Mouse (Mus musculus) heart, embryonic 16.5 days (tissue): ENCODE measurements at regions not wholly inside any gene's neighbourhood (a gene's known extent, or its start where the extent isn't known, plus 50 kb on each side); places are given as distances from the start of the nearest gene placed in this dataset.

Experiments used
- ATAC-seq: fragments of 200-750 bp; cut with Nextera tagmentation; replicated peaks from 2 replicates; pipeline ENCODE4 v1.8.0; 2017; ENCODE audit warnings: moderate number of reproducible peaks; ENCODE audit not compliant: insufficient read depth, low FRiP score; ENCODE audit errors: extremely low read depth
- H3K27ac ChIP-seq: fragments of 300-500 bp; sonication (generic); 2 replicates; pipeline ENCODE4 v1.5.1; 2014; ENCODE audit warnings: mild to moderate bottlenecking, low read length, control low read depth, moderate library complexity
- H3K27me3 ChIP-seq: fragments of 300-500 bp; sonication (generic); 2 replicates; pipeline ENCODE4 v1.6.1; 2014; ENCODE audit warnings: low read length, mixed read lengths; ENCODE audit not compliant: control insufficient read depth, insufficient read depth
- H3K36me3 ChIP-seq: fragments of 300-500 bp; sonication (generic); 2 replicates; pipeline ENCODE4 v1.6.1; 2014; ENCODE audit not compliant: control insufficient read depth, insufficient read depth
- H3K4me1 ChIP-seq: fragments of 300-500 bp; sonication (generic); 2 replicates; pipeline ENCODE4 v1.6.1; 2014; ENCODE audit warnings: low read length, mixed read lengths; ENCODE audit not compliant: control insufficient read depth, insufficient read depth
- H3K4me2 ChIP-seq: fragments of 300-500 bp; sonication (generic); 2 replicates; pipeline ENCODE4 v1.6.1; 2014; ENCODE audit warnings: low read depth, mild to moderate bottlenecking, control low read depth, low read length
- H3K4me3 ChIP-seq: fragments of 300-500 bp; sonication (generic); 2 replicates; pipeline ENCODE4 v1.5.1; 2014; ENCODE audit warnings: mild to moderate bottlenecking, control low read depth, low read length
- H3K9ac ChIP-seq: fragments of 300-500 bp; sonication (generic); 2 replicates; pipeline ENCODE4 v1.6.1; 2014; ENCODE audit warnings: low read length, control low read depth
- H3K9me3 ChIP-seq: fragments of 300-500 bp; sonication (generic); replicated peaks from 2 replicates; pipeline ENCODE4 v1.6.1; 2016; ENCODE audit warnings: low read length; ENCODE audit not compliant: control insufficient read depth
- WGBS: fragments of 180-500 bp; shearing (Covaris S2); extraction: QIAGEN DNeasy Blood & Tissue Kit; methylation state at CpG from one replicate; pipeline ENCODE4 v1.1.7; 2014; 5-methylcytosine and 5-hydroxymethylcytosine counted together

- 88% methylated on average over 9 of the region's 9 CpGs for WGBS
- H3K4me3 ChIP-seq = no peak overlapping the region
- H3K27me3 ChIP-seq = peaks cover 44% of the 10 kb centered on the region
- no peaks in the 10 kb centered on the region for H3K9me3 ChIP-seq
- H3K27ac ChIP-seq = no peak overlapping the region
- H3K4me2 ChIP-seq = no peak overlapping the region
- no peaks in the 10 kb centered on the region for H3K36me3 ChIP-seq
- H3K9ac ChIP-seq = no peak overlapping the region
- no peak for ATAC-seq
- H3K4me1 ChIP-seq = peaks cover 5% of the 10 kb centered on the region
Observed at GRCm38 (mm10) chr8:88449001-88449400, 72.2 kb upstream of the Nkd1 start.

DNA sequence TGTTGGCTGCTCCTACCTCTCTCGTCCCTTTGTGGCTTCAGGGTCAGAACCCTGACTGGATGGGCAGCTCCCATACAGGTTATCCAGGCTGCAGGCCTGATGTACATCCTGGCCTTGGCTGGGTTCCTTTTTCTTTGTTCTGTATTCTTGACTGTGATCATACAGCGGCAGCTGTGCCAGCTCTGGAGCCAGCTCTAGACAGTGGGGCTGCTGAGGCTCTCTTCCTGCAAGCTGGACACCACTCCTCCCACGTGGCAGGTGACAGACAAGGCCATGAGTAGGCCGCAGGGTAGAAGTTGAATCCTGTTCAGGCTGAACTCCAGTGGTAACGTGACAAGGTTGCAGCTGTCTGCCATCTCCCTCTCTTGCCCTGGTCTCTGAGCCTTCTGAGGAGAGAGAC, 71.6 kb upstream of the Nkd1 start:
- Histone ChIP-seq H3K27me3 (peaks cover 46% of the 10 kb centered on the region), H3K36me3 (no peaks in the 10 kb centered on the region), H3K4me1 (peaks cover 7% of the 10 kb centered on the region), H3K4me2 (no peak overlapping the region), H3K9me3 (no peaks in the 10 kb centered on the region), H3K9ac (no peak overlapping the region), H3K27ac (no peak overlapping the region), H3K4me3 (no peak overlapping the region)
- ATAC-seq = no peak
- WGBS = 77% methylated on average over 5 of the region's 5 CpGs

DNA sequence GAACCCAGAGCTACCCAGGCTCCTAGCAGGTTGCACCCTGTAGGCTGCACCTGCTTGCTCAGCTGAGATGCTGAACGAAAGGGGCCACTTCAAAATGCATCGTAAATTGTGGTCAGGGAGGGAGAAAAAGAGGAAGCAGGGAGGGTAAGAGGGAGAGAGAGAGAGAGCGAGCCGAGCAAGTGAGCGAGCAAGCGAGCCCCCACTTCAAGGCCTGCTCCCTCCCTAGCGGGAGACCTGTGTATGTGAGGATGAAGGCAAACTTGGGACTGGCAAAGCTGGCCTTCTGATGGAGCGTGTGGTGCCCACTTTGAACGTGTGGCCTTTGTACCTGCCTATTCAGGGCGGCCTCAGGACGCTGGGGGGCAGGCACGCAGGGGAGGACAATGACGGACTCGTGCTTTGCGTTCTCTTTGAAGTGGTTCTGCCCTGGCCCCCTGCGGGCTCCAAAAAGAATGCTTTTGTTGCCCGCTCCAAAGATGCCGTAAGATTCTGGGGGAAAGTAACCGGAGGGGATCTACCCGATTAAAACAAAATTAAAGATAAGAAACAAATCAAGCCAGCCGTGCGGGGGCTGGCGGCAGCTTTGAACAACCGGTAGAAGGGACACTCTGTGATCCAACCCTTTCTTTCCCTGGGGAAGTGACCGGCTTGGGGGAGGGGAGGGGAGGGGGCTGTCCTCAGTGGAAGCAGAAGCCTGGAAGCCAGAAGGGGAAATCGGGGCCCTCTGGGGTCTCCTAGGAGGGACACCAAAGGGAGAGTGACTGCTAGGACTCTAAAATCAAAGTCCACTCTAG, 70.1 kb upstream of the Nkd1 start:
- Histone ChIP-seq H3K4me3 (peak overlapping the region; percentile 20), H3K27ac (no peak overlapping the region), H3K27me3 (peaks cover 60% of the 10 kb centered on the region), H3K36me3 (no peaks in the 10 kb centered on the region), H3K9me3 (no peaks in the 10 kb centered on the region), H3K9ac (no peak overlapping the region), H3K4me1 (peaks cover 17% of the 10 kb centered on the region), H3K4me2 (peak overlapping the region; percentile 28)
- 11% methylated on average over 26 of the region's 26 CpGs for WGBS
- no peak for ATAC-seq

- no peak overlapping the region for H3K9ac ChIP-seq
- H3K4me1 ChIP-seq = peaks cover 17% of the 10 kb centered on the region
- no peak for ATAC-seq
- H3K4me2 ChIP-seq = peak overlapping the region; percentile 28
- 27% methylated on average over 17 of the region's 17 CpGs for WGBS
- peaks cover 61% of the 10 kb centered on the region for H3K27me3 ChIP-seq
- H3K9me3 ChIP-seq = 0 out of 2 replicates have a peak, but pooled peaks cover 2% of the 10 kb centered on the region
- no peaks in the 10 kb centered on the region for H3K36me3 ChIP-seq
- H3K4me3 ChIP-seq = peak overlapping the region; percentile 20; the same call in 1 of the 2 replicates
- H3K27ac ChIP-seq = no peak overlapping the region
Observed at GRCm38 (mm10) chr8:88451658-88452500, 69.3 kb upstream of the Nkd1 start.

- Histone ChIP-seq H3K4me1 (peaks cover 17% of the 10 kb centered on the region), H3K27me3 (peaks cover 61% of the 10 kb centered on the region), H3K4me2 (no peak overlapping the region), H3K36me3 (no peaks in the 10 kb centered on the region), H3K9ac (no peak overlapping the region), H3K9me3 (0 out of 2 replicates have a peak, but pooled peaks cover 2% of the 10 kb centered on the region), H3K4me3 (no peak overlapping the region), H3K27ac (no peak overlapping the region)
- WGBS = 60% methylated on average over 6 of the region's 6 CpGs
- ATAC-seq = no peak
Observed at GRCm38 (mm10) chr8:88452501-88452847, 68.7 kb upstream of the Nkd1 start.

GRCm38 (mm10) chr8:88454048-88454696, 67.0 kb upstream of the Nkd1 start:
- under 1% methylated on average over 73 of the region's 75 CpGs for WGBS
- ATAC-seq = 0 out of 2 replicates have a peak, but pooled peaks have one; percentile 61
- Histone ChIP-seq H3K9me3 (0 out of 2 replicates have a peak, but pooled peaks cover 2% of the 10 kb centered on the region), H3K4me1 (peaks cover 17% of the 10 kb centered on the region), H3K36me3 (no peaks in the 10 kb centered on the region), H3K27me3 (peaks cover 57% of the 10 kb centered on the region), H3K9ac (peak overlapping the region; percentile 60), H3K4me3 (peak overlapping the region; percentile 65), H3K4me2 (peak overlapping the region; percentile 73), H3K27ac (no peak overlapping the region)

DNA sequence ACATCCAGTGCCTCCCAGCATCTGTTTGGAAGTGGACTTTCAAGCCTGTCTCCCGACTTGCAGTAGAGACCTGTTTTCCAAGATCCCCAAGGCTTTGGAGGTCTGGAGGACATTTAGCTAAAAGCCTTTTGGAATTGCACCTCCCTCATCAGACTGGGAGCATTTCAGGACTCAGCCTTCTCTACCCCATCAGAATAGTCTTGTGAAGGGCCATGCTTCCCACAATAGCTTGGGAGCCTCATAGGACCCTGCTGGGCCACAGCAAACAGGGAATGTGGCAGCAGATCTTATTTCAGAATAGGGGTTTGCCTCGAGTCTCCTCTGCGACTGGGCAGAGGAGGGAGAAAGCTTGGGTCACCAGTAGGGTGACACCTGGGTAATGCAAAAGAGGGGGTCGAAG, 66.2 kb upstream of the Nkd1 start:
- Histone ChIP-seq H3K4me2 (no peak overlapping the region), H3K27ac (no peak overlapping the region), H3K36me3 (no peaks in the 10 kb centered on the region), H3K27me3 (peaks cover 54% of the 10 kb centered on the region), H3K9ac (no peak overlapping the region), H3K4me1 (peaks cover 17% of the 10 kb centered on the region), H3K9me3 (peaks cover 4% of the 10 kb centered on the region; the same call in 1 of the 2 replicates), H3K4me3 (no peak overlapping the region; the same call in 1 of the 2 replicates)
- no peak for ATAC-seq
- 2% methylated on average over 4 of the region's 4 CpGs for WGBS

DNA sequence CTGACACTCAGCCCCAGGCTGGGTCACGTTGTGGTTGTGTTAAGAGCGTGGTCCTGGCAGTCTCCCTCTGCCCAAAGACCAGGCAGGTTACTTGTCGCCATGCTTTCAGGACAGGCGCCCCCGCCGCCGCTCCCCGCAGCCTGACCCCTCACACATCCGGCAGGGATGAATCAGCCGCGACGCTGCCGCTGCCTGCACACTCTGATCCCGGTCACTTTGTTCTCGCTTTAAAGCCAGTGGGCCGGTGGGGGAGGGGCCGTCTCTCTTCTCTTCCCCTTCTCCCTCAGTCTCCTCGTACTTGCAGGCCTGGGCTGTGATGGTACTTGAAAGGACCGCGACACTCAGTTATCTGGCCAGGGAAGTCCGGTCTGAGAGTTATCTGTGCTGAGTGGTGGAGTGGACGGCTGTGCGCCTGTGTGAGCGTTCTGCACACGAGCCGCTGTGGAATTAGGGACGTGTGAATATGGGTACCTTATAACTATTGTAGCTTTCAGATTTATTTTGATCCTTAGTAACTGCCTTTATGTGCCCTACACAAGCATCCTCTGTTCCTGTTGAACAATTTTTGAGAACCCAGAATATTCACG, 65.6 kb upstream of the Nkd1 start:
- H3K27me3 ChIP-seq = peaks cover 48% of the 10 kb centered on the region
- H3K36me3 ChIP-seq = no peaks in the 10 kb centered on the region
- H3K9me3 ChIP-seq = peaks cover 7% of the 10 kb centered on the region
- peak overlapping the region; percentile 33 for H3K4me3 ChIP-seq
- H3K27ac ChIP-seq = no peak overlapping the region
- peak overlapping the region; percentile 57 for H3K4me2 ChIP-seq
- H3K9ac ChIP-seq = no peak overlapping the region
- H3K4me1 ChIP-seq = peaks cover 17% of the 10 kb centered on the region
- no peak for ATAC-seq
- WGBS = 5% methylated on average over 28 of the region's 28 CpGs
